In genomic region chr17:37012141-37012540, GRCm38 (mm10) we compare ENCODE assay signal across 17 mouse cellular contexts. TPM values are rescaled to one million over a fixed set of nuclear protein-coding genes. Genes with fewer than 3 reads are reported as not detected.
"Had no signal": no experiment of that assay in that cellular context is flagged by ENCODE, and none has a peak within 500 bp of the region (broad histone marks: within the 10 kb centered on the region; RNA-seq: fewer than 3 reads in every experiment).

No protein-coding gene starts in this region.

- H3K27me3 ChIP-seq: limb, embryonic 13.5 days had no signal

- H3K4me3 ChIP-seq: layer of hippocampus, adult 2 months; limb, embryonic 13.5 days had no signal

- H3K9ac ChIP-seq: limb, embryonic 13.5 days; liver, embryonic 14.5 days had no signal

- DNase-seq: kidney, postnatal 10 days; kidney, postnatal 4 days; left cerebral cortex, postnatal 4 days; lung, adult 18-20 months; midbrain, embryonic 14.5 days; right cerebral cortex, adult 18-20 months; right cerebral cortex, postnatal 25 days; thymus, postnatal 4 days had no signal

- H3K4me2 ChIP-seq: limb, embryonic 13.5 days had no signal

- H3K9me3 ChIP-seq: limb, embryonic 13.5 days had no signal

- H3K4me1 ChIP-seq: limb, embryonic 13.5 days had no signal

- H3K27ac ChIP-seq: layer of hippocampus, adult 2 months; limb, embryonic 13.5 days; liver, embryonic 14.5 days; stomach, postnatal 0 days had no signal

RNA-seq across cellular contexts. Expression of gene Mog, which starts 11.1 kb away (rescaled TPM):
- total RNA-seq: liver, adult 2 months; megakaryocyte-erythroid progenitor cell, adult 5-6 weeks had no signal
- polyA plus RNA-seq: liver, adult 2 months; liver, embryonic 14.5 days; small intestine, adult 2 months had no signal

RNA-seq across cellular contexts. Expression of gene Zfp57, which starts 11.2 kb away (rescaled TPM):
- total RNA-seq: megakaryocyte-erythroid progenitor cell, adult 5-6 weeks had no signal

RNA-seq across cellular contexts. Expression of gene H2-M5, which starts 22.8 kb away (rescaled TPM):
- total RNA-seq: liver, adult 2 months; megakaryocyte-erythroid progenitor cell, adult 5-6 weeks had no signal
- polyA plus RNA-seq: liver, adult 2 months had no signal

RNA-seq across cellular contexts. Expression of gene 2410137M14Rik, which starts 31.1 kb away (rescaled TPM):
- total RNA-seq: layer of hippocampus, adult 2 months; liver, adult 2 months; megakaryocyte-erythroid progenitor cell, adult 5-6 weeks had no signal
- polyA plus RNA-seq: kidney, embryonic 14.5 days; limb, embryonic 13.5 days; liver, adult 2 months; liver, embryonic 14.5 days; lung, embryonic 16.5 days; small intestine, adult 2 months; stomach, postnatal 0 days had no signal
